Mouse (Mus musculus) inflammation-experienced regulatory T-cells, adult 16 weeks (primary cell): ENCODE data around the gene Zfp652. TPM values are rescaled to one million over a fixed set of nuclear protein-coding genes. Genes with fewer than 3 reads are reported as not detected.

Experiments used
- polyA plus RNA-seq: library from polyadenylated mRNA; unstranded; fragments of 100-300 nt; shearing (Covaris generic); gene quantifications from one replicate; pipeline ENCODE4 v1.2.1, GENCODE M21; 2017

Zfp652 gene
- polyA plus RNA-seq = 7.9 TPM

GRCm38 (mm10) chr11:95712563-95713224 lies at the start of gene Zfp652:
Gene Zfp652 (plus strand): TSS chr11:95712673.

GRCm38 (mm10) chr11:95666529-95667149 lies 45.8 kb upstream of the Zfp652 start, which contains the start of gene Phb:
Gene Phb (plus strand): TSS chr11:95666957.

DNA sequence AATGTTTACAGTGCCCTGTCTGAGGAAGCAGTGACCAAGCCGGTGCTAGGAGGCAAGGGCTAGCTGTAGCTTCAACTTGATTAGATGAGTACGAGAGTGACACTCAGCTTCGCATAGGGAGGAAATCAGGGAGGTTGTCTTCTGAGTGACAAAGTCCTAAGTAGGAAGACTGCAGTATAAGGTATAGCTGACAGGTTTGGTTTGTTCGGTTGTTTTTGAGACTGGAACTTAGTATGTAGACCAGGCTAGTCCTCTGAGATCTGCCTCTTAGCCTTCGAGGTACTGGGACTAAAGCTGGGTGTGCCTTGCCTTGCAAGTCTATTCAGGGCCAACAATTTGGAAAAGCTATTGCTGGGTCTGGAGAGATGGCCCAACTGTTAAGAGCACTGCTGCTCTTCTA lies 10.8 kb downstream of the Zfp652 start, which contains the start of gene B130006D01Rik:
Gene B130006D01Rik, plus strand, starts transcription at position 301 of the 400 bp plus-strand sequence.

DNA sequence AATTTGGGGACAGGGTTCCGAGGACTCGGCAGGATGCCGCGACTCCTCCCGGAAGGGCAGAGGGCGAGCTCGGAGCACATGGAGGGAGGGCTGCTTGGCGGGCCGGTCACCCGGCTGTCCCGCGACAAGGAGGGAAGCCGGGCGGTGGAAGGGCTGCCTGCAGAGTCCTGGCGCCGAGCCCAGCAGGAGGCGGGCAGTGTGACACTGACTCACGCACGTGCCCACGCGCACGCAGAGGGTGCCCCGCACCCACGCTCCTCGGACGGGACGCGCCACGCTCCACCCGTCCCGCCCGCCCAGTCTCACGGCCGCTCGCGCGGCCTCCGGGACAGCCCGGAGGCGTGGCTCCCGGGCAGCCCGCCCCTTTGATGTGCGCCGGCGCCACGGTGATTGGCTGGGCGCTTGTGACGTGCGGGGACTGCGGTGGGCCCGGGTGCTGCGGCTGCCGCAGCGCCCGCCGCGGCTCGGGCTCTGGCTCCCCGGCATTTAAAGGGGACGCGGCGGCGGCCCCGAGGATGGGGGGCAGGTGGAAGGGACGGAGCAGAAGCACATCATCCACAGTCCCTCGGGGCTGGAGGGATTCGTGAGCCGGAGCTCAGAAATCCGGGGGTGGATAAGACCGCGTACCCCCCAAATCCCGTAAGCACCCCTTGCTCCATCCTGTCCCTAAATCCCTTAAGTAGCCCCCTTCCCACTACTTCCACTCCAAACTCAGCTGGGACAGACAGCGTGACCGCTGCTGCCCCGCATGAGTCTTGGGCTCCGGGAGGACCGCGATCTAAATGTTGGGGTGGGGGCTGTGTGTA lies 111.8 kb downstream of the Zfp652 start, which contains the start of gene Phospho1:
Gene Phospho1, plus strand, starts transcription at position 429 of the 806 bp plus-strand sequence.

GRCm38 (mm10) chr11:95837059-95837458 lies 124.6 kb downstream of the Zfp652 start, which contains the start of gene Gngt2:
Gene Gngt2 (plus strand): TSS chr11:95837216.

GRCm38 (mm10) chr11:95842074-95842681 lies 129.7 kb downstream of the Zfp652 start, which contains the start of gene Abi3:
Gene Abi3 (minus strand): TSS chr11:95842476.

Other genes starting within 250 kb of the Zfp652 start
- not detected for gene Nxph3, start 198.1 kb upstream of the Zfp652 start, polyA plus RNA-seq
- gene Ngfr, start 124.9 kb upstream of the Zfp652 start, polyA plus RNA-seq = not detected
- gene Phb, start 45.7 kb upstream of the Zfp652 start, polyA plus RNA-seq = 90.4 TPM
- 1.6 TPM for gene B130006D01Rik, start 10.9 kb downstream of the Zfp652 start, polyA plus RNA-seq
- not detected for gene Phospho1, start 111.8 kb downstream of the Zfp652 start, polyA plus RNA-seq
- gene Gngt2, start 124.5 kb downstream of the Zfp652 start, polyA plus RNA-seq = 47.1 TPM
- 75.8 TPM for gene Abi3, start 129.8 kb downstream of the Zfp652 start, polyA plus RNA-seq
- gene B4galnt2, start 202.2 kb downstream of the Zfp652 start, polyA plus RNA-seq = not detected